Mouse (Mus musculus): ENCODE data around the gene Frem3. TPM values are rescaled to one million over a fixed set of nuclear protein-coding genes. Genes with fewer than 3 reads are reported as not detected.
A peak's percentile ranks its signal among the peaks of the same experiment; 100 is the strongest.
"Not testable (repeated sequence)": the region's sequence is repeated elsewhere in the genome, so short reads cannot be mapped to it uniquely, and the experiment has no call there.

Gene Frem3
- polyA plus RNA-seq, 1 experiment from 2014 or later = 0.08 TPM

DNA sequence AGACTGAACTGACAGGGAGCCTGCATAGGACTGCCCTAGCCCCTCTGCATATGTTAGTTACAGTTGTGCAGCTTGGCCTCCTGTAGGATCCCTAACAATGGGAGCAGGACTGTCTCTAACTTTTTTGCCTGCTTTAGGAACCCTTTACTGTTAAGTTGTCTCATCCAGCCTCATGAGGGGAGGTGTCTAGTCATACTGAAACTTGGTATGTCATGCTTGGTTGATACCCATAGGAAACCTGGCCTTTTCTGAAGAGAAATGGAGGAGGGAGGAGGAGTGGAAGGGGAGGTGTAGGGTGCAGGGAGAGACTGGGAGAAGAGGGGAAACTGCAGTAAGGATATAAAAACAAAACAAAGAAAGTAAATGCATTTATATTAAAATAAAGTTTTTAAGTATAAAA is 121.4 kb downstream of the Frem3 start:
- no peak overlapping the region for H3K9ac ChIP-seq
- no peak overlapping the region for H3K4me2 ChIP-seq
- no peaks in the 10 kb centered on the region for H3K27me3 ChIP-seq (replicated peaks)
- H3K4me1 ChIP-seq = no peaks in the 10 kb centered on the region
- H3K36me3 ChIP-seq = peaks cover 25% of the 10 kb centered on the region
- H3K9me3 ChIP-seq = no peaks in the 10 kb centered on the region
- no peak overlapping the region for H3K27ac ChIP-seq
- no peak for ATAC-seq (ENCODE audit: insufficient read depth, low FRiP score, low read depth)
- no peak overlapping the region for H3K4me3 ChIP-seq (replicated peaks)

- Histone ChIP-seq H3K27me3 (replicated peaks) (no peaks in the 10 kb centered on the region), H3K4me1 (peaks cover 3% of the 10 kb centered on the region; the same call in 1 of the 2 replicates), H3K9ac (peak overlapping the region; percentile 92), H3K4me2 (peak overlapping the region; percentile 92), H3K27ac (peak overlapping the region; percentile 99), H3K4me3 (replicated peaks) (peak overlapping the region; percentile 95), H3K9me3 (no peaks in the 10 kb centered on the region), H3K36me3 (peaks cover 6% of the 10 kb centered on the region; the same call in 1 of the 2 replicates)
- ATAC-seq (ENCODE audit: insufficient read depth, low FRiP score, low read depth) = no peak
- 0% methylated on average over 5 of the region's 5 CpGs for WGBS
These were observed 127.1 kb downstream of the Frem3 start for GRCm38 (mm10) chr8:80738046-80738387.

GRCm38 (mm10) chr8:80738388-80739154 is 127.7 kb downstream of the Frem3 start:
- Histone ChIP-seq H3K4me3 (replicated peaks) (peak overlapping the region; percentile 95), H3K4me2 (peak overlapping the region; percentile 92), H3K4me1 (peaks cover 3% of the 10 kb centered on the region; the same call in 1 of the 2 replicates), H3K9ac (peak overlapping the region; percentile 92), H3K27me3 (replicated peaks) (no peaks in the 10 kb centered on the region), H3K36me3 (peaks cover 6% of the 10 kb centered on the region; the same call in 1 of the 2 replicates), H3K9me3 (no peaks in the 10 kb centered on the region), H3K27ac (peak overlapping the region; percentile 99)
- peak; percentile 45 for ATAC-seq (ENCODE audit: insufficient read depth, low FRiP score, low read depth)
- WGBS = under 1% methylated on average over 76 of the region's 84 CpGs

GRCm38 (mm10) chr8:80739155-80739924 is 128.5 kb downstream of the Frem3 start, which contains the start of gene Smarca5:
Gene Smarca5, minus strand, starts transcription at chr8:80739497.
- H3K27me3 ChIP-seq (replicated peaks); H3K9me3 ChIP-seq; H3K4me1 ChIP-seq; H3K36me3 ChIP-seq: not testable (repeated sequence)
- peak within 1 kb of the TSS; percentile 95 for H3K4me3 ChIP-seq (replicated peaks)
- peak within 1 kb of the TSS; percentile 92 for H3K4me2 ChIP-seq
- peak within 1 kb of the TSS; percentile 92 for H3K9ac ChIP-seq
- ATAC-seq (ENCODE audit: insufficient read depth, low FRiP score, low read depth) = peak; percentile 98
- WGBS = 3% methylated on average over 81 of the region's 91 CpGs
- H3K27ac ChIP-seq = peak within 1 kb of the TSS; percentile 99

DNA sequence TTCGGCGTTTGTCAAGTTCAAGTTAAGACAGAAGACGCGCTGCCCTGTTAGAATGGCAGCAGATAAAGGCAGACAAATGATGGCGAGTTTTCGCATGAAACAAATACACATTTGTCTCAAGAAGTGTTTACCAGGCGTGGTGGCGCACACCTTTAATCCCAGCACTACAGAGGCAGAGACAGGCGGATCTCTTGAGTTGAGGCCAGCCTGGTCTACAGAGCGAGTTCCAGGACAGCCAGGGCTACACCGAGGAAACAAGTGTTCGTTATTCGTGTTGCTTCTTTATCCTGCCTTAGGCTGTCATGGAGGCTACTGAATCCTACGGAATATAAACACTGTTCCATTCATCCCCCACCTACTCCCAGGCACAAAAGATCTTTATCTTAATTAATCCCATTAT is 129.1 kb downstream of the Frem3 start:
- peaks cover 3% of the 10 kb centered on the region; the same call in 1 of the 2 replicates for H3K4me1 ChIP-seq
- H3K27me3 ChIP-seq (replicated peaks) = no peaks in the 10 kb centered on the region
- H3K9ac ChIP-seq = peak overlapping the region; percentile 39; the same call in 1 of the 2 replicates
- peak overlapping the region; percentile 56 for H3K4me3 ChIP-seq (replicated peaks)
- H3K36me3 ChIP-seq = peaks cover 6% of the 10 kb centered on the region; the same call in 1 of the 2 replicates
- WGBS = 13% methylated on average over 14 of the region's 14 CpGs
- peak; percentile 33 for ATAC-seq (ENCODE audit: insufficient read depth, low FRiP score, low read depth)
- no peaks in the 10 kb centered on the region for H3K9me3 ChIP-seq
- H3K4me2 ChIP-seq = peak overlapping the region; percentile 59
- peak overlapping the region; percentile 96 for H3K27ac ChIP-seq

Other genes with a start within 250 kb of the Frem3 start
- gene Gypa, start 117.3 kb upstream of the Frem3 start, polyA plus RNA-seq (2015; fragmentation: Nextera tagmentation; extraction: Ambion mirVana) = 25.3 and 56.9 TPM in 2 replicates
- 72.6 and 73.7 TPM in 2 replicates for gene Smarca5, start 128.4 kb downstream of the Frem3 start, polyA plus RNA-seq (2015; fragmentation: Nextera tagmentation; extraction: Ambion mirVana)

All from stomach, embryonic 15.5 days (tissue).